Mouse (Mus musculus) macrophage (primary cell): Measurements from ENCODE around the gene Pptc7. TPM values are rescaled to one million over a fixed set of nuclear protein-coding genes. Genes with fewer than 3 reads are reported as not detected.
"Not testable (repeated sequence)": the region's sequence is repeated elsewhere in the genome, so short reads cannot be mapped to it uniquely, and the experiment has no call there.

Experiments
- H3K27ac ChIP-seq: fragments of 350-480 bp; formaldehyde crosslinking; 2 replicates; pipeline ENCODE4 v1.9.0; 2021
- H3K36me3 ChIP-seq: fragments of 350-480 bp; formaldehyde crosslinking; 2 replicates; pipeline ENCODE4 v1.9.0; 2021; ENCODE audit errors: inconsistent target
- H3K4me3 ChIP-seq: fragments of 350-480 bp; formaldehyde crosslinking; 2 replicates; pipeline ENCODE4 v1.9.0; 2021; ENCODE audit errors: inconsistent target
- H3K79me2 ChIP-seq: fragments of 350-480 bp; formaldehyde crosslinking; 2 replicates; pipeline ENCODE4 v1.9.0; 2021; ENCODE audit errors: inconsistent target
- WGBS: methylation state at CpG from one replicate; pipeline ENCODE4 v1.1.7; 2026; ENCODE audit warnings: inconsistent platforms; ENCODE audit not compliant: missing documents; 5-methylcytosine and 5-hydroxymethylcytosine counted together
- polyA plus RNA-seq: library from polyadenylated mRNA; stranded (reverse); fragments of 250-400 nt; gene quantifications from 3 replicates; pipeline ENCODE4 v1.2.4, GENCODE M21; 2018; ENCODE audit warnings: inconsistent platforms

The Pptc7 gene
- polyA plus RNA-seq, 1 experiment from 2014 or later: 12.5 TPM

DNA sequence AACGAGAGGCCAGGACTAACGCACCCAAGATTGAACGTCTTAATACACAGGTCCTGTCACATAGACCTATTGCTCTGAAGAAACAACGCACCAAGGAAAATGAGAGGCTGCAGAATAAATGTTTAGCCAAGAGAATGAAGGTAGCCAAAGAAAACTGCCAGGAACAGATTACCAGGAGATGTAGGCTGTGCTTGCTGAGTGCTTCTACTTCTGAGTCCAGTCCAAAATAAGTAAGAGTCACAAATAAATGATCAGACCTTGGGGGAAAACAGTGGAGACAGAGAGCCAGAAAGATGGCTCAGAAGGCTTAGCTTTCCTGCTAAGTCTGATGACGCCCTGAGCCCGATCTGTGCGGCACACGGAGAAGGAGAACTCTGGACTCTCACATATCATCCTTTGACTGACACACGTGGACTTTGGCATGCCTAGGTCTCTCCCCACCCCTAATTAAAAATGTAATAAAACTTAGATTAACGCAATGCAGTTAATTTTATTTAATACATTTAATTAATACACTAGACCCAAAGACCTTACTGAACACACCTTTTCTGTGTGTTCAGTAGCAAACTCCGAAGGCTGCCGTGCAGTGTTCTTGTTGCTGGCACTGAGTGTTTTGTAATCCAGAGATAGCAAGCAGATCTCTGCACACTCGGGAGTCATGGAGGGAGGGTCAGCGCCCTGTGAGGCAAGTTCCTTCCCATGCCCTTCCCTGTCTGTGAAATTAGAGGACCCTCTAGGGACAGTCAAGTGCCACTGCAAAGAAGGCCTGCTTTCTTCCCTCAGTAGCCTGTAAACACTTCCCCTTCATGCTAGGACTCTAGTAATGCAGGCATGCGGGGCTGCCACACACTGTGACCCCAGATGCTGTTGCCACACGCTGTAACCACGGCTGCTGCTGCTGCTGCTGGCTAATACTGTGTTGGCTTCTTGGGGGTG, 18.9 kb downstream of the Pptc7 start:
- Histone ChIP-seq H3K4me3 (no peak overlapping the region), H3K79me2 (peaks cover 100% of the 10 kb centered on the region), H3K36me3 (peaks cover 2% of the 10 kb centered on the region; the same call in 1 of the 2 replicates), H3K27ac (no peak overlapping the region)
- WGBS: 62% methylated on average over 17 of the region's 17 CpGs

DNA sequence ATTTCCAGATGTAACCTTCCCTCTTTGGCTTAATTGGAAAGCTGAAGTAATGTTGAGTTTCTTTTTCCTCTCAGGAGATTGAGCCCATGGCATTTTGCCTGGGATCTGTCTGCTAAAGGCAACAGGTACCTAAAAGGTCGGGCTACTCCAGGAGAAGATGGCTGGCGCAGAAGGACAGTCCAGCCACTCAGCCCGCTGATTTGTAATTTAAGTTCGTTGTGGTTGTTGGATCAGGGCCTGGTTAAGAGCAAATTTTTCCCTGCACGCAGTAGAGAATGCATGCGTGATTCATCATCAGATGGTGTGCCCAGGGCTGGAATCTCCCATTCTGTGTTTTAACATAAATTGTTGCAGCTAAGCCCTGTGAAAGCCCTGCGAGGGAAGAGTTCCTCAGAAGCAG, 19.8 kb downstream of the Pptc7 start:
- WGBS: 93% methylated on average over 7 of the region's 7 CpGs
- H3K27ac ChIP-seq: no peak overlapping the region
- H3K4me3 ChIP-seq: no peak overlapping the region
- H3K79me2 ChIP-seq: peaks cover 96% of the 10 kb centered on the region
- peaks cover 11% of the 10 kb centered on the region for H3K36me3 ChIP-seq

DNA sequence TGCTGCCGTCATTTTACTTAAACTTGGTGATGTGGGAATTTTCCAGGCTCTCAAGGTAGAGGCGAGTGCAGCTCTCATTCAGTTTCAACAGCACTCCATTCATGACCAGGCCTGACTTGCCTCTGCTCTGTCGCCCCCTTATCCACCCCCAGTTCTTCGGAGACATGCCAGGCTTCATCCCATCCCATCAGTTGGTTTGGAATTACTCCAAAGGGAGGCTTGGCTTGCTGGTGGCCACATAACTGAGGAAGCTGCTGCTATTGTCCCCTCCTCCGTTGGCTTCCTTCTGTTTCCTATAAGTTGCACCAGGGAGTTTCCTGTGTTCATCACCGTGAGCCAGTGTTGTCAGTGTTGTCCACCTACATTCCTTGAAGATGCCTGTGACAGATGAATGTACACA, 20.4 kb downstream of the Pptc7 start:
- Histone ChIP-seq H3K36me3 (peaks cover 14% of the 10 kb centered on the region), H3K27ac (no peak overlapping the region), H3K79me2 (peaks cover 90% of the 10 kb centered on the region), H3K4me3 (no peak overlapping the region)
- WGBS: 54% methylated on average over 6 of the region's 6 CpGs

DNA sequence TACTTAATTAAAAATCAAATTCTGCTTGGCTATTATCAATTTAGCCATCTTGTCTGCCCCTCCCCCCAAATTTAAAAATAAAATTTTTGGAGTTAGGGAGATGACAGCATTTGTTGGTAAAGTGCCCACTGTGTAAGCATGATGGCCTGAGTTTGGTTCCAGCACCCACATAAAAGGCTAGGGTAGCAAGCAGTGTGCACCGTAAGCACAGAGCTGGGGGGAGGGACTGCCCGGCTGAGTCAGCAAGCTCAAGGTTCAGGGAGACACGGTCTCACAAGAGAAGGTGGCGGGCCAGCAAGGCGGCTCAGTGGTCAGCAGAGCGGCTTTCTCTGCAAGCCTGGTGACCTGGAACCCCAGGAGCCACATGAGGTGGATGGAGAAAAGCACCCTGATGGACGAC, 21.3 kb downstream of the Pptc7 start:
- Histone ChIP-seq H3K36me3 (peaks cover 16% of the 10 kb centered on the region), H3K79me2 (peaks cover 81% of the 10 kb centered on the region), H3K27ac (no peak overlapping the region), H3K4me3 (no peak overlapping the region)
- WGBS: 92% methylated on average over 7 of the region's 7 CpGs

DNA sequence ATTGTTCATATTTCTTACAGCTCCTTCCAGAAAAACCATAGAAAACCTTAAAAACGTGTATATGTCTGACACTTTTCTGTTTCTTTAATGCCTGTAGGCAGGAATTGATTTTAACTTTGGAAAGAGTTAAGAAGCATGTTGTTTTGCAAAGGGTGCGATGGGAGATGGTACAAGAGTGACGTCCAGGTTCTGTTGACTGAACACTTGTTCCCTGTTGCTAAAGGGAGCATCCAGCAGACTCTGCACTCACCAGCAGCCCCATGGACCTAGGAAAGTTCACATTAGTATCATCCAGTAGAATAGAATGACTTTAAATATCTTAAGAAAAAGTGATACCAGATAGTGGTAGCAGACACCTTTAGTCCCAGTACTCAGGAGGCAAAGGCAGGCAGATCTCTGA, 22.4 kb downstream of the Pptc7 start:
- 97% methylated on average over 3 of the region's 3 CpGs for WGBS
- peaks cover 24% of the 10 kb centered on the region for H3K36me3 ChIP-seq
- H3K79me2 ChIP-seq: peaks cover 71% of the 10 kb centered on the region
- no peak overlapping the region for H3K4me3 ChIP-seq
- H3K27ac ChIP-seq: no peak overlapping the region

DNA sequence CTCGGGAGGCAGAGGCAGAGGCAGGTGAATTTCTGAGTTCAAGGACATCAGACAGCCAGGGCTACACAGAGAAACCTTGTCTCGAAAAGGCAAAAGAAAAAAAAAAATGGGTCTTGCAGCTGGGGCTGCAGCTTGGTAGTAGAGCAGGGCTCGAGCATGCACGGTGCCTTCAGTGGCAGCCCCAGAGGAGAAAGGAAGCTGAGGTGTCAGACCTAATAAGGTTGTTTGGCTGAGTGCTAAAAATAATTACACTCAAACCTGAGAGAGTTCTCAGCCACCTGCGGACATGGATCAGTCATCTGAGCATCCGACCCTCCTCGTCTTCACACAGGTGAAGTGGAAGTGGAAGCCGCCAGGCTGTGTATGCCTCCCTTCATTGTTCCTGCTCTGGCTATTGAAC, 26.5 kb downstream of the Pptc7 start:
- H3K36me3 ChIP-seq: peaks cover 29% of the 10 kb centered on the region
- peaks cover 54% of the 10 kb centered on the region for H3K79me2 ChIP-seq
- no peak overlapping the region for H3K27ac ChIP-seq
- 81% methylated on average over 7 of the region's 8 CpGs for WGBS
- H3K4me3 ChIP-seq: no peak overlapping the region

DNA sequence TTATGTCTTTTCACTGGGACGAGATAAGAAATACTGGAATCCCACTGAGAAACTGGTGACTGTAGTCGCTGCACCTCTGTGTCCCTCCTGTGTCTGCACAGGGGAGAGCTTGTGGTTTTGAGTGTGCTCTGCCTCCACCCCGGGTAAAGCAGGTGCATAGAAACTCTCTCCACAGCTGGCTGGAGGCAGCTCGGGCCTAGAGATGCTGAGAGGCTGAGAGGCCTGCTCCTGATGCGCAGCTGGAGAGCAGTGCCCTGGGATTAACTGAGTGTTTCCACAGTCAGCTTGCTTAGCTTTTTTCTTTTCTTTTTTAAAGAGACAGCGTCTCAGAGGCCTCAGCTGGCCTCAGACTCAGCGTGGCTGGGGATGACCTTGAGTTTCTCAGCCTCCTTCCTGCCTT, 27.5 kb downstream of the Pptc7 start:
- H3K4me3 ChIP-seq: no peak overlapping the region
- H3K36me3 ChIP-seq: peaks cover 29% of the 10 kb centered on the region
- H3K79me2 ChIP-seq: peaks cover 44% of the 10 kb centered on the region; the same call in 1 of the 2 replicates
- H3K27ac ChIP-seq: no peak overlapping the region
- WGBS: 80% methylated on average over 6 of the region's 7 CpGs

DNA sequence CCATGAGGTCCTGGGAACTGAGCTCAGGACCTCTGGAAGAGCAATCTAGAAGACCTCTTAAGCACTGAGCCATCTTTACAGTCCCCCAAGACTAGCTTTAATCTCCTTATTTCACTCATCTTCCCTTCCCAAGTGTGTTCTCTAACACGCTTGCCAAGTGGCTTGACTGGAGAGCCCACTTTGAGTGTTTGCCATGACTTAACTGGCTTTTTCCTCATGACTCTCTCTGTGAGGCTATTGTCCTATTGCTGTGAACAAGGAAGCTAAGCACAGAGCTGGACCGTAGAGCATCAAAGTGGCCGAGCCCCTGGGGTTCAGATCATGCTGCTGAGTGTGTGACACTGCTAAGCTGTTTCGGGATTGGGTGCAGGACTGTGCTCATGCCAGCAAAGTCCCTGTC, 28.2 kb downstream of the Pptc7 start:
- WGBS: 97% methylated on average over 4 of the region's 4 CpGs
- H3K79me2 ChIP-seq: peaks cover 38% of the 10 kb centered on the region; the same call in 1 of the 2 replicates
- H3K4me3 ChIP-seq: no peak overlapping the region
- peaks cover 29% of the 10 kb centered on the region for H3K36me3 ChIP-seq
- no peak overlapping the region for H3K27ac ChIP-seq

DNA sequence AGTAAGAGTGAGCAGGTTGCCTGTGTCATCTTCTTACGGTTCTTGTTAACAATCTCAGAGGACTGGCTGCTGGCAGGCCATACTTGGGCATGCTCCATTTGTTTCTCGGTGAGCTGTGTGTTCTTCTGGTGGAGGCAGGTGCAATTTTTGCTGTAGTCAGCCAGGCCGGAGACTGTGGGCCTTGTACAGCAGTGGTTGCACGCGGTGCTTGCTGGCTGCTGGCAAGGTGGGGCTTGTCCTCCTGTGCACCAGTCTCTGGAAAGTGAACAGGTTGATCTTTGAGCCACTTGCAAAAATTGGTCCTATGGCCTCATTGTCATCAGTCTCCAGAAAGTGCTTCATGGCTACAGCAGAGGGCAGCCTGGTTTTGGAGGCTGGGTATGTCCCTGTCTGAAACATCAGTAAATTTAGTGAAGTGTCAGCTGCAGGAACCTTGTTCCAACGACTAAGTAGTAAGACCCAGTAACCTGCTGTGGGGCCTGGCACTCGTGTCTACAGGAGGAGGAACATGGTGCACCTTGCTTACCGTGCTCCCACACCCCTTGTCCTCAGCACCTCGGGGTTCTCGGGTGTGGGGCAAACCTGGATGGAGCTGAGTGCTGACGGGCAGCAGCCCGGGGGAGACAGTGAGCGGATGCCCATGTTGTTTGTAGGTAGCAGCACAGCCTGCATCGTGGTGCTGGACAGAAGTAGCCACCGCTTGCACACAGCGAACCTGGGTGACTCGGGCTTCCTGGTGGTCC, 28.9 kb downstream of the Pptc7 start:
- peaks cover 27% of the 10 kb centered on the region for H3K36me3 ChIP-seq
- no peak overlapping the region for H3K27ac ChIP-seq
- H3K79me2 ChIP-seq: peaks cover 30% of the 10 kb centered on the region; the same call in 1 of the 2 replicates
- WGBS: 83% methylated on average over 15 of the region's 17 CpGs
- H3K4me3 ChIP-seq: no peak overlapping the region

DNA sequence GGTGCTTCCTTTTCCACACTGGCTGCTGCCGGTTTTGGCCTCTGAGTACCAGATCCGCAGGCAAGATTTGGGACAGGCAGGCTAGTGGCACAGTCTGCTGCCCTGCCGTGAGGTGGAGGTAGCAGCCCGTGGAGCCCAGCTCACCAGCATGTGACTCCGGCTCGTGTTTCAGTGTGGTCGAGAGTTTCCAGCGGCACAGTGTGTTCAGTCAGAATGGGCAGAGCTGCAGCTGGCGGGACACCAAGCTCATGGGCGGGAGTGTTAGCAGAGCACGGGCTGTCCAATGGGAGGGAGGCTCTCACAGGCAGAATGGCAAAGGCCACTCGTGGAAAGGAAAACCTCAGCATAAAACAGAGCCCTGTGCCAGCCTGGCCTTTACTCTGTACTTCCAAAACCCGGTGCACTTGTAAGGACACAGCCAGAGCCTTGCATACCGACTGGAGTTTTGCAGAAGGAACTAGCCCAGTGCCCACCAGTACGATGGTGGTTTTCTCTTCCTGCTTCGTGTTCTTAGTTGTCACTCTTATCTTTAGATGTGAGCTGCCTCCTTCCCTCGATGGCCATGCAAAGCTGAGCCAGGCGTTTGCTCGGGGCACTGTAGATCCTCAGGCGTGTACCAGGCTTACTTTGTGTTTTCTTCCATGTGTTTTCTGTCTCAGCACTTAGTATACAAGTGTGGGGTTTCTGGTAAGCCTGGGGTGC, 31.0 kb downstream of the Pptc7 start:
- Histone ChIP-seq H3K4me3 (no peak overlapping the region), H3K79me2 (peaks cover 26% of the 10 kb centered on the region; the same call in 1 of the 2 replicates), H3K36me3 (peaks cover 20% of the 10 kb centered on the region; the same call in 1 of the 2 replicates), H3K27ac (peak overlapping the region; percentile 75)
- 5% methylated on average over 20 of the region's 20 CpGs for WGBS

DNA sequence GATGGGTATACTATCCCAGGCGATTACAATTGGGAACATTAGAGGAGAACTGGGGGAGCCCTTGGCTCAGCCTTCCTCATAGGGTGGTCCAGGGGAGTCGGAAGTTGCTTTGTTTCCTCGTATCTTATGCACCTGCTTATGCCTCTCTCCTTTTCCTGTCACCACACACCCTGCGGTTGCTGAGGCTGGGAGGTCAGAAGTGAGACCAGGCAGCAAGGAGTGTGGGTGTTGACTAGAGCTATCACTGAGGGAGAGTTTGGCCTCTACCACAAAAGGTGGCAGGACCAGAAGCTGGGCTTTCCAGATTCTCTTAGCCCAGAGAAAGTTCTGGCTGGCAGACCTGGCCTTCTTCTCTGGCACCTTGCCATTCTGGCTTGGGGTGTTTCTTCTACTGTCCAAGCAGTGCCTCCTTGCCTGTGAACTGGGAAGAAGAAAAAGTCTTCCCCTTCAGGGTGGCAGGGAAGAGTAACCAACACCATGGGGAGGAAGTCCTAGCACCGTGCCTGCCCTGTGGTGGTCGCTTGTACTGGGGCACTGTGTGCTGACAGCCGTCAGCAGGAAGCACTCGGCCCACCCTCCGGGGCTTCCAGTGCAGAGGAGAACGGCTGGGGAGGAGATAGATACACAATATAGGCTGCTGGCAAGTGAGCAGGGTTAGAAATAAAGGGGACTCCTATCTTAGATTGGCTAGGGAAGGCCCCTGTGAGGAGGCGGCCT, 33.3 kb downstream of the Pptc7 start:
- H3K79me2 ChIP-seq: peaks cover 15% of the 10 kb centered on the region; the same call in 1 of the 2 replicates
- no peak overlapping the region for H3K4me3 ChIP-seq
- H3K27ac ChIP-seq: peak overlapping the region; percentile 67
- 41% methylated on average over 11 of the region's 11 CpGs for WGBS
- peaks cover 29% of the 10 kb centered on the region for H3K36me3 ChIP-seq

DNA sequence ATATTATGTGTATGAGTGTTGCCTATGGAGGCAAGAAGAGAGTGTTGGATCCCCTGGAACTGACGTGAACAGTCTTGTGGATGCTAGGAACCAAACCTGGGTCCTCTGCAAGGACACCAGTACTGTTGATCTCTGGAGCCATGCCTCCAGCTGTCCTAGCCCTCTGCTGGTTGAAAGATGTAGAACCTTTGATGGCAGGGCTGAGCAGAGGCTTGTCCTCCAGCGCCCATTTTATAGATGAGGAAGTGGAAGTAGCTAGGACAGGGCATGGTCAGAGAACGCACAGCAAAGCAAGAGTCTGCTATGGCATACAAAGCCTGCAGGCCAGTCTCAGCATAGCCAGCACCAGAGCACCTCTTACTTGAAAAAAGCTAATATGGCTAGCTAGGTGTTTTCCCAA, 33.9 kb downstream of the Pptc7 start:
- Histone ChIP-seq H3K4me3 (no peak overlapping the region), H3K27ac (peak overlapping the region; percentile 67), H3K36me3 (peaks cover 35% of the 10 kb centered on the region), H3K79me2 (peaks cover 9% of the 10 kb centered on the region; the same call in 1 of the 2 replicates)
- 13% methylated on average over 3 of the region's 3 CpGs for WGBS

DNA sequence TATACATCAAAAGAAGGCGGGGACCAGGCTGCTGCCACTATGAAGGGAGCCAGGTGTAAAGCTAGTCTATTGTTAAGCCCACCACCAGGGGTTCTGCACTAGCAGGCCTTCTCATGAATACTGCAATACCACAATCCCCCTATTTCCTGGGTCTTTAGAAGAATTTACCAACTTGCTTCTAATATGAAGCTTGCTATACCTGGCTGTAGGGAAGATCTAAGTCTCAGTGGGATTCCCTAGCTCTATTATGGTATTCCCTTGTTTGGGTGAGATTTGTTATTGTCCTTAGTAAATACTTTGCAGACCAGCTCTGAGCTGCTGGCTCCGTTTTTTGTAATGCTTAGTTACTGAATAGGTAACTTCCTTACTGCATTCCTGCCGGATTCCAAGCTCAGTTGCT, 34.8 kb downstream of the Pptc7 start:
- H3K27ac ChIP-seq, H3K4me3 ChIP-seq, H3K79me2 ChIP-seq: not testable (repeated sequence)
- peaks cover 37% of the 10 kb centered on the region for H3K36me3 ChIP-seq
- 93% methylated on average over 3 of the region's 3 CpGs for WGBS
